Mouse (Mus musculus): ENCODE data around the gene Cdkal1. TPM values are rescaled to one million over a fixed set of nuclear protein-coding genes. Genes with fewer than 3 reads are reported as not detected.

Gene Cdkal1
- polyA plus RNA-seq, 1 experiment from 2014 or later, result 8.2 TPM

DNA sequence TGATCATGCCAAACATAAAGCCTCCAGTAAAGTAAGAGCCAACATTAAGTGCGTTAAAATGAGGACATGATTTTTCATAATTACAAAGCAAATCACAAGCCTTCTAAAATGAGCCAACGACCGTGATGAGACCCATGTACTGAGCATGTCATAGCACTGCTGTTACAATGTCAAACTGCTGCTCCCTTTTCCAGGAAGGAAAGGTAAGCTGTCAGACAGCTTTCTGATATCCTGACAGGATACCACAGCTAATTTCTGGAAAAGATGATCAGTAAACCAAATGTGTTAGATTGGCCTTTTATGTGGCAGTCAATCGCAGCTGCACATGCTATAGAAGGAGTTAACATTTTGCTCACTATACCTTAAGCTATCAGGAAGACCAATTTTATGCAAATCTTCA lies 44.7 kb downstream of the Cdkal1 start:
- H3K4me3 ChIP-seq (replicated peaks), result no peak overlapping the region
- no peaks in the 10 kb centered on the region for H3K4me1 ChIP-seq (replicated peaks)
- no peak overlapping the region for H3K4me2 ChIP-seq
- no peak overlapping the region for H3K9ac ChIP-seq
- no peaks in the 10 kb centered on the region for H3K27me3 ChIP-seq
- H3K9me3 ChIP-seq (replicated peaks), result no peaks in the 10 kb centered on the region
- no peaks in the 10 kb centered on the region for H3K36me3 ChIP-seq (replicated peaks)
- no peak for ATAC-seq (ENCODE audit: insufficient read depth)
- 73% methylated on average over 4 of the region's 4 CpGs for WGBS (ENCODE audit: insufficient replicate concordance)
- H3K27ac ChIP-seq (replicated peaks), result no peak overlapping the region

- Histone ChIP-seq H3K4me3 (replicated peaks) (no peak overlapping the region), H3K4me2 (no peak overlapping the region), H3K27me3 (no peaks in the 10 kb centered on the region), H3K9me3 (replicated peaks) (no peaks in the 10 kb centered on the region), H3K9ac (no peak overlapping the region), H3K27ac (replicated peaks) (no peak overlapping the region), H3K36me3 (replicated peaks) (no peaks in the 10 kb centered on the region), H3K4me1 (replicated peaks) (no peaks in the 10 kb centered on the region)
- 17% methylated on average over 3 of the region's 3 CpGs for WGBS (ENCODE audit: insufficient replicate concordance)
- ATAC-seq (ENCODE audit: insufficient read depth), result no peak
These were observed 47.1 kb downstream of the Cdkal1 start for GRCm38 (mm10) chr13:29808383-29808782.

DNA sequence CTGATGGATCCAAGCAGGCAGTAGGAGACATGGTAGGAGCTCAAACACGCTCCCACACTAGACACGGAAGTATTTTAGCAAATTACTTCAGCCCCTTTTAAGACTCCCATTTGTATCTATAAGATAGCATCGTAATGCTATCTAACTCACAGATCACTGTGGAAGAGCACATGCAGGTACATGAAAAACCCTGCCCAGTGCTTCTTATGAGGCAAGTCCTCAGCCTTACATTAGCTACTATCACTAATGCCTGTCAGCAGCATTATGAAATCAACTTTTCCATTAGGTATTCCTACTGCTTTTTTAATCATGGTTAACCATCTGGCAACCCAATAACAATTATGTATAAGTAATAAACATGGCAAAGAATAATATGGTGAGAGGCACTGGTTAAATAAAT lies 47.5 kb downstream of the Cdkal1 start:
- H3K27ac ChIP-seq (replicated peaks), result no peak overlapping the region
- no peaks in the 10 kb centered on the region for H3K27me3 ChIP-seq
- H3K4me3 ChIP-seq (replicated peaks), result no peak overlapping the region
- H3K4me2 ChIP-seq, result no peak overlapping the region
- WGBS (ENCODE audit: insufficient replicate concordance), result 68% methylated on average over 3 of the region's 3 CpGs
- H3K9me3 ChIP-seq (replicated peaks), result no peaks in the 10 kb centered on the region
- H3K4me1 ChIP-seq (replicated peaks), result no peaks in the 10 kb centered on the region
- no peaks in the 10 kb centered on the region for H3K36me3 ChIP-seq (replicated peaks)
- H3K9ac ChIP-seq, result no peak overlapping the region
- ATAC-seq (ENCODE audit: insufficient read depth), result no peak

GRCm38 (mm10) chr13:29806871-29807270 lies 48.6 kb downstream of the Cdkal1 start:
- H3K4me3 ChIP-seq (replicated peaks), result no peak overlapping the region
- no peaks in the 10 kb centered on the region for H3K9me3 ChIP-seq (replicated peaks)
- no peaks in the 10 kb centered on the region for H3K4me1 ChIP-seq (replicated peaks)
- 68% methylated on average over 4 of the region's 4 CpGs for WGBS (ENCODE audit: insufficient replicate concordance)
- H3K9ac ChIP-seq, result no peak overlapping the region
- no peak for ATAC-seq (ENCODE audit: insufficient read depth)
- H3K36me3 ChIP-seq (replicated peaks), result no peaks in the 10 kb centered on the region
- no peak overlapping the region for H3K27ac ChIP-seq (replicated peaks)
- no peak overlapping the region for H3K4me2 ChIP-seq
- no peaks in the 10 kb centered on the region for H3K27me3 ChIP-seq

GRCm38 (mm10) chr13:29805296-29805695 lies 50.2 kb downstream of the Cdkal1 start:
- Histone ChIP-seq H3K4me2 (no peak overlapping the region), H3K36me3 (replicated peaks) (no peaks in the 10 kb centered on the region), H3K27me3 (no peaks in the 10 kb centered on the region), H3K27ac (replicated peaks) (no peak overlapping the region), H3K4me1 (replicated peaks) (no peaks in the 10 kb centered on the region), H3K9ac (no peak overlapping the region), H3K4me3 (replicated peaks) (no peak overlapping the region), H3K9me3 (replicated peaks) (no peaks in the 10 kb centered on the region)
- ATAC-seq (ENCODE audit: insufficient read depth), result no peak
- 86% methylated on average over 1 of the region's 1 CpGs for WGBS (ENCODE audit: insufficient replicate concordance)

DNA sequence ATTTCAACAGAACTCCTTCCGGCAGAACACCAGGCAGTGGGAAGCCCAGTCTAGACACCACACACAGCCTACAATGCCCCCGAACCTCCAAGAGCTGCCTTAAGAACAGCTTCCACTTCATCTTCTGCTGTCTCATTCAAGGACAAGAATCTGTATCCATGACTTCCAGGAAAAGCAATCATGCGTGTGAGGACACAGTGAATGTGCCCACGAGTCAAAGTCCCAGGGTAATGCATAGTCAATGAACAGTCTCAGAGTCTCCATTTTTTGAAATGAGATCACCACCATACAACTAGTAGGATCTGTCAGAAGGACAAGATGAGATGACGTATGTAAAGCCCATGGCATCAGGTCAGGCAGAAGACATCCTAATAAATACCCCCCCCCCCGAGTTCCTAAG lies 51.4 kb downstream of the Cdkal1 start:
- Histone ChIP-seq H3K4me2 (no peak overlapping the region), H3K4me3 (replicated peaks) (no peak overlapping the region), H3K27me3 (no peaks in the 10 kb centered on the region), H3K9me3 (replicated peaks) (no peaks in the 10 kb centered on the region), H3K36me3 (replicated peaks) (no peaks in the 10 kb centered on the region), H3K9ac (no peak overlapping the region), H3K27ac (replicated peaks) (no peak overlapping the region), H3K4me1 (replicated peaks) (no peaks in the 10 kb centered on the region)
- WGBS (ENCODE audit: insufficient replicate concordance), result 71% methylated on average over 6 of the region's 6 CpGs
- no peak for ATAC-seq (ENCODE audit: insufficient read depth)

DNA sequence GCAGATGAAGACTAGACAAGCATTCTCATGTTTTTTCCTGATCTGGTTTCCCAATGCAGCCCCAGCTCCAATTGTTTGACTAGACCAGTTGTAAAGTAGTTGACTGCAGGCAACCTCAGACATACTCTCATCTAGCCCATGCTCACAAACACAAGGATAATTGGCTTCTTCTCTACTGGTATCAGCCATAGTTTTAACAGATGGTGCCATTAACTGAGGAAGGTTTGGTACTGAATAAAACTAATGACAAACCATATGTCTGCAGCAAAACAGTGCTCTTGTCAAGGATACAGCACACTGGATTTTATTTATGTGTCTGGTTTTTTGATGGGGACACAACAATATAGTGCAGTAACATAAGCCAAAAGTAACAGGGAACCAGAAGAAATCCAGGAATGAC lies 52.8 kb downstream of the Cdkal1 start:
- Histone ChIP-seq H3K9me3 (replicated peaks) (no peaks in the 10 kb centered on the region), H3K4me1 (replicated peaks) (no peaks in the 10 kb centered on the region), H3K4me2 (no peak overlapping the region), H3K4me3 (replicated peaks) (no peak overlapping the region), H3K27me3 (no peaks in the 10 kb centered on the region), H3K27ac (replicated peaks) (no peak overlapping the region), H3K9ac (no peak overlapping the region), H3K36me3 (replicated peaks) (no peaks in the 10 kb centered on the region)
- no peak for ATAC-seq (ENCODE audit: insufficient read depth)

DNA sequence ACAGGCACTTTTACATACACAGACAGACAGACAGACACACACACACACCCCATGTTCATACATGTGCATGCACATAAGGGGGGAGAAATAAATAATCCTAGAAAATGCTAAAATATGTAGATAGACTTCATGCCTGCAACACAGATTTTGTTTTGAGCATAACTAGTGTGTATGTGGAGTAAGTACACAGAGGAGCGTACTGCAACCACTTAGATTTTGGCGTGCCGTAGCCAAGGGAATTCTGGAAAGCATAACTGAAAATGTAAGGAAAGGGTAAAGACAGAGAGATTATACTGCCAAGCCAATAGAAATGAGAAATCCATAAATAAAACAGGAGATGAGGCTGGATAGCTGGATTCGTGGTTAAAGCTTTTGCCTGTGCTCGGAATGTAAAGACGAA lies 55.4 kb downstream of the Cdkal1 start:
- no peak for ATAC-seq (ENCODE audit: insufficient read depth)
- Histone ChIP-seq H3K4me2 (no peak overlapping the region), H3K27ac (replicated peaks) (no peak overlapping the region), H3K9me3 (replicated peaks) (no peaks in the 10 kb centered on the region), H3K36me3 (replicated peaks) (no peaks in the 10 kb centered on the region), H3K27me3 (no peaks in the 10 kb centered on the region), H3K4me1 (replicated peaks) (no peaks in the 10 kb centered on the region), H3K9ac (no peak overlapping the region), H3K4me3 (replicated peaks) (no peak overlapping the region)
- 82% methylated on average over 6 of the region's 6 CpGs for WGBS (ENCODE audit: insufficient replicate concordance)

DNA sequence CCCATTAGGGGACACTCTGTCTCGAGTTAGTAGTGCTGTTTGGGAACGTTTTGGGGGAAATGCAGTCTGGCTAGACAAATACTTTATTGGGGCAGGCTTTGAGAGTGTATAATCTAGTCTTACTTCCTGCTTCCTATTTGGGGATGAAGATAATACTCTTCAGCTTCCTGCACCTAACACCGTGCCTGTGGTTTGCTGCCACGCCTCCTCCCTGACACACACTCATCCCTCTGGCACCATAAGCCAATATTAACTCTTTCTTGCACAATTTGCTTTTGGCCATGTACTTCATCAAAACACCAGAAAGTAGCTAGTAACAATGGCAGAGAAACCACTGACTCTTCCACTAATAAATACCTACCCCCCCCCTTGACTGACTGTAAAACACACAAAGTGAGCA lies 63.4 kb downstream of the Cdkal1 start:
- H3K4me3 ChIP-seq (replicated peaks), result no peak overlapping the region
- H3K4me1 ChIP-seq (replicated peaks), result 0 out of 2 replicates have a peak, but pooled peaks cover 5% of the 10 kb centered on the region
- no peak for ATAC-seq (ENCODE audit: insufficient read depth)
- no peak overlapping the region for H3K27ac ChIP-seq (replicated peaks)
- no peak overlapping the region for H3K4me2 ChIP-seq
- no peaks in the 10 kb centered on the region for H3K36me3 ChIP-seq (replicated peaks)
- no peaks in the 10 kb centered on the region for H3K27me3 ChIP-seq
- WGBS (ENCODE audit: insufficient replicate concordance), result 9% methylated on average over 4 of the region's 4 CpGs
- H3K9me3 ChIP-seq (replicated peaks), result no peaks in the 10 kb centered on the region
- no peak overlapping the region for H3K9ac ChIP-seq

DNA sequence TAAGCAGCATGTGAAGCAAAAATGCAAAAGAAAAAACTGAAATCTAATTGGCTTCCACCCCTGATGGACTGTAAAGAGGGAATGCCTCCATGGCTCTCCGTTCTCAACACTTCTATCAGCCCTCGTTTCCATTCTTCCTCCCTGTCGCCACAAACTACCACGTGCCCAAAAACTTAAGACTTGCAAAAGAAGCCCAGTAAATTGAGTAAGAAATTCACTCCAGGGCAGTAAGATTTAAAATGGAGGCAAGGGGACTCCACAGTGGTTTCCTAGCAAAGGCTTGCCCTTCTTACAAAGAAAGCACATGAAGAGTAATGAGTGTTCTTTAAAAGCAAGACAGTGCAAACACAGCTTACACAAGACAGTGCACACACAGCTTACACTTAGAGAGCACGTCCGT lies 64.0 kb downstream of the Cdkal1 start:
- Histone ChIP-seq H3K27me3 (no peaks in the 10 kb centered on the region), H3K9me3 (replicated peaks) (no peaks in the 10 kb centered on the region), H3K4me2 (no peak overlapping the region), H3K4me3 (replicated peaks) (no peak overlapping the region), H3K9ac (no peak overlapping the region), H3K27ac (replicated peaks) (no peak overlapping the region), H3K4me1 (replicated peaks) (0 out of 2 replicates have a peak, but pooled peaks cover 5% of the 10 kb centered on the region), H3K36me3 (replicated peaks) (no peaks in the 10 kb centered on the region)
- ATAC-seq (ENCODE audit: insufficient read depth), result no peak
- 36% methylated on average over 6 of the region's 6 CpGs for WGBS (ENCODE audit: insufficient replicate concordance)

DNA sequence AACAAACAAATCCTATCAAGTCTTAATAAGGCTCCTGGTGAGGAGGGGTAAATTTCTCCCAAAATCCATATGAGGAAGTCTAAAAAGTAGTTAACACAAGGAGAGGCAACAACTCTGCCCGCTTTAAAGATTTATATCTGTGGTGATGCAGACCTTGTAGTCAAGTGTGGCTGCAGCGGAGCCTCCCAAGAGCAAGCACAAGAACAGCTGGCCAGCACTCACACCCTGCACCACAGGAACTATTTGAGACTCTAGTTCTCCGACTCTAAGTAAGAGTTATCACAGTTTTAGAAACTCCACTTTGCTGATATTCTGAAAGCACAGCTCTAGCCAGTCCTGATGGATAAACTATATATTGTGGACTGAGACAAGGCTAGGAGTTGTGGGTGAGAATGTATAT lies 68.5 kb downstream of the Cdkal1 start:
- WGBS (ENCODE audit: insufficient replicate concordance), result 42% methylated on average over 3 of the region's 3 CpGs
- H3K27ac ChIP-seq (replicated peaks), result no peak overlapping the region
- H3K4me1 ChIP-seq (replicated peaks), result 0 out of 2 replicates have a peak, but pooled peaks cover 5% of the 10 kb centered on the region
- no peaks in the 10 kb centered on the region for H3K36me3 ChIP-seq (replicated peaks)
- no peak for ATAC-seq (ENCODE audit: insufficient read depth)
- H3K4me3 ChIP-seq (replicated peaks), result no peak overlapping the region
- no peak overlapping the region for H3K9ac ChIP-seq
- H3K9me3 ChIP-seq (replicated peaks), result no peaks in the 10 kb centered on the region
- H3K27me3 ChIP-seq, result no peaks in the 10 kb centered on the region
- no peak overlapping the region for H3K4me2 ChIP-seq

DNA sequence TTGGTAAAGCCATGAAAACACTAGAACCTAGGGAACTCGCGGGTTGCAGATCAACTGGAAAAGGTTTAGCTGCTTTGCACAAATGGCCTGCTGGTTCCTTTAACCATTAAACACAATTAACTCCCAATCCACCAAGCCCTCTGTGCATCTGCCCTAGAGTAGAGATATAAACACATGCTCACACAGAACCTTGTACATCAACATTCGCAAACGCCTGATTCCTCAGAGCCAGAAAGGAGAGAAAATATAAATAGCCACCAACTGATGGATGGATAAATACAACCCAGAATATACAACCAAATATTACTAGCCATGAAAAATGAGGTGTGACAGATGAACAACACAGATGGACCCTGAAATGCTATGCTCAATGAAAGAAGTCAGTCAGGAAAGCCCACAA lies 70.6 kb downstream of the Cdkal1 start:
- Histone ChIP-seq H3K27ac (replicated peaks) (no peak overlapping the region), H3K36me3 (replicated peaks) (no peaks in the 10 kb centered on the region), H3K9me3 (replicated peaks) (no peaks in the 10 kb centered on the region), H3K4me1 (replicated peaks) (no peaks in the 10 kb centered on the region), H3K9ac (no peak overlapping the region), H3K4me3 (replicated peaks) (no peak overlapping the region), H3K27me3 (no peaks in the 10 kb centered on the region), H3K4me2 (no peak overlapping the region)
- WGBS (ENCODE audit: insufficient replicate concordance), result 74% methylated on average over 4 of the region's 4 CpGs
- ATAC-seq (ENCODE audit: insufficient read depth), result no peak

All from liver, embryonic 15.5 days (tissue).